Mouse (Mus musculus) testis, adult 2 months (tissue): ENCODE results near the gene Rxra. TPM values are rescaled to one million over a fixed set of nuclear protein-coding genes. Genes with fewer than 3 reads are reported as not detected.

ENCODE experiments used
- H3K27ac ChIP-seq: fragments of 200-500 bp; 2 replicates; pipeline ENCODE4 v1.5.1; 2012; ENCODE audit warnings: low read depth, low read length; ENCODE audit not compliant: control insufficient read depth, insufficient read depth
- H3K27me3 ChIP-seq: fragments of 200-500 bp; 2 replicates; pipeline ENCODE4 v1.6.1; 2012; ENCODE audit warnings: mild to moderate bottlenecking, low read length, moderate library complexity; ENCODE audit not compliant: control insufficient read depth, insufficient read depth
- H3K36me3 ChIP-seq: fragments of 200-500 bp; 2 replicates; pipeline ENCODE4 v1.6.1; 2012; ENCODE audit warnings: mild to moderate bottlenecking, low read length; ENCODE audit not compliant: control insufficient read depth, insufficient read depth
- H3K4me1 ChIP-seq: fragments of 200-500 bp; 2 replicates; pipeline ENCODE4 v1.6.1; 2012; ENCODE audit warnings: low read length; ENCODE audit not compliant: control insufficient read depth, insufficient read depth
- H3K4me3 ChIP-seq: fragments of 200-500 bp; 2 replicates; pipeline ENCODE4 v1.5.1; 2012; ENCODE audit warnings: low read depth, mild to moderate bottlenecking, low read length, moderate library complexity, mixed read lengths; ENCODE audit not compliant: control insufficient read depth
- CTCF ChIP-seq: fragments of 200-500 bp; IDR thresholded peaks from 2 replicates; pipeline ENCODE4 v1.5.1; 2012; ENCODE audit warnings: low read depth, mild to moderate bottlenecking, inconsistent platforms, low read length, moderate library complexity; ENCODE audit not compliant: control insufficient read depth, insufficient read depth, insufficient replicate concordance
- POLR2A ChIP-seq: fragments of 200-500 bp; IDR thresholded peaks from 2 replicates; pipeline ENCODE4 v1.6.1; 2012; ENCODE audit warnings: low read depth, mild to moderate bottlenecking, inconsistent platforms, low read length, moderate library complexity; ENCODE audit not compliant: control insufficient read depth
- polyA plus RNA-seq: library from polyadenylated mRNA; depleted of rRNA; stranded (reverse); fragments of >200 nt; gene quantifications from 2 replicates; pipeline ENCODE4 v1.2.3, GENCODE M21; 2012

Gene Rxra
- polyA plus RNA-seq, 1 experiment: 54.3 TPM

DNA sequence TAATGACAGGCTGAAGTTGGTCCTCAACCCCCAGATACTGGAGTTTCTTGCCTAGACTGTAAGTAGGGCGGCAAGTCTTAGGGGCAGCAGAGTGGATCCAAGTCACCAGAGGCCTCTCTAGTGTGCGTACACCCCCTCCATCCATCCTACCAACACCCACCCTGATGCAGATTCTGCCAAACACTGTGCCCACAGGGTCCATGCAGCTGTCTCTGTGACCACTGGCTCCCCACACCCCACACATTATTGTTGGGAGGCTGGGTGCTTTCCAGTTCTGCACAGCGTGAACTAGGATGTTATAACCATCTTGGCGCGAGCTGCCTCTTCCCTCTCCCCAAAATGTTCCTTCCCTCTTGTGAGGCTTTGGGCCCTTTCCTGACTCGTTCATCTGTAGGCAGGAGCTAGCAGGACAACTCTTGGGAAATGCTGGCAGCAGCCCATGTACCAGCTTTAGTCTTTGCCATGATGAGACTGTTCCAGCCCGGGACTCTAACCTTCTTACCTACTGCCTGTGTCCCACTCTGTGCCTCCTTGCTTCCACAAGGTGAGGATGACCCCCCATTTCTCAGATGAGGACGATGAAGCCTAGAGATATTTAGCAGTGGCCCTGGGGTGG is 38.9 kb upstream of the Rxra start:
- Histone ChIP-seq H3K4me1 (no peaks in the 10 kb centered on the region), H3K27me3 (no peaks in the 10 kb centered on the region), H3K4me3 (no peak overlapping the region), H3K27ac (no peak overlapping the region), H3K36me3 (no peaks in the 10 kb centered on the region)
- TF ChIP-seq CTCF: no peak
- TF ChIP-seq POLR2A: no peak

DNA sequence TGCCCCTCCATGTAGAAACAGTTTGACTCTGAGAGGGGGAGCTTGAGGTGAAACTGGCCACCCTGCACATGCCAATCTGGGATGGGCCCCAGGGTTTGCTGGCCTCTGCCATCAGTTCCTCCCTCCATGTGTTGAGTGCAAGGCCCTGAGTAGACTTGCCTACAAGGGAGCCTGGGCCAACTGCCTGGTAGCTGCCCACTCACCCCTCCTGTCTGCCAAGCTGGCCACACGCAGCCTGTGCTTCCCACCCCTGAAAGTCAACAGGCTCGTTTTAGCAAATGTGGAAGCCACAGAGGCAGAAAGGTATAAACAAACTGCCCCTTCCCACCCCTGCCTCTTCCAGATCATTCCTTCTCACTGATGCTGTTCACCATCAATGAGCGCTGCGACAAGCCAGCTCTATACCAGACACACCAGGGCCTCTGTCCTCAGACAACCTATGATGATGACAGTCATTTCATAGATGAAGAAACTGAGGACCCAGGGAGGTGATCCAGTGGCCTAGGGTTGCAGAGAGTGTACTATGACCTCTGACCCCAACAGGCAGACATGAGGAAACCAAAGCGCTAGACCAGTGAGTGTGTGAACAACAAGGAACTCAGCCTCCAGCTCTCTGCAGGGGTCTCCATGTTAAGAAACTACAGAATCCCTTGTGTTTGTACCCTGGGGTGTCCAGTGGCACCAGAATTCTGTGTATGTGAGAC is 36.5 kb upstream of the Rxra start:
- no peaks in the 10 kb centered on the region; the same call in 1 of the 2 replicates for H3K4me1 ChIP-seq
- H3K36me3 ChIP-seq: no peaks in the 10 kb centered on the region
- no peaks in the 10 kb centered on the region for H3K27me3 ChIP-seq
- no peak overlapping the region for H3K27ac ChIP-seq
- no peak overlapping the region for H3K4me3 ChIP-seq
- no peak for TF ChIP-seq CTCF
- TF ChIP-seq POLR2A: no peak

DNA sequence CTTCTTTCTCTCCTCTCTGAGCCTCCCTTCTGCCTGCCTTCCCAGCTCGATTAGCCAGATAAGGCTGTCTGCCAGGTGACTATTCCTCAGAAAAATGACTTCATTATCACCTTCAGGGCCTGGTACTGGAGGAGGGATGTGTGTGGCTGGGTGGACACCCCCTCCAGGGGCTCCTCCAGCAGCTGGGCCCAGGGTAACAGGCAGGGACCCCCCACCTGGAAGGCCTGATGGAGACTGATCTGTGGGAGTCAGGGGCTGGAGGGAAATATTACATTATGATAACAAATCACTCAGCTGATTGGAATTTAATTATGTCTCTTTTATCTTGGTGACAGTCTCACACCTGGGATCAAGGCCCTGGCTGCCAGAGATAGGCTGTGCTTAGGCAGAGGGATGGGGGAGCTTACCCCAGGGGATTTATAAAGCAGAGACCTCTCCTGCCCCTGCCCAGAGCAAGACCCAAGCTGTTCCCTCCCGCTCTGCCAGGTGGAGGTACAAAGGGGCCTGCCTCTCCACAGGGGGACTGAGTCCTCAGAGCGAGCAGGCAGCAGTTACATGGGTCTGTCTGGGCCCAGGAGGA is 35.2 kb upstream of the Rxra start:
- H3K27ac ChIP-seq: no peak overlapping the region
- no peaks in the 10 kb centered on the region for H3K27me3 ChIP-seq
- no peaks in the 10 kb centered on the region for H3K36me3 ChIP-seq
- no peak overlapping the region for H3K4me3 ChIP-seq
- no peak for TF ChIP-seq CTCF
- no peaks in the 10 kb centered on the region; the same call in 1 of the 2 replicates for H3K4me1 ChIP-seq

DNA sequence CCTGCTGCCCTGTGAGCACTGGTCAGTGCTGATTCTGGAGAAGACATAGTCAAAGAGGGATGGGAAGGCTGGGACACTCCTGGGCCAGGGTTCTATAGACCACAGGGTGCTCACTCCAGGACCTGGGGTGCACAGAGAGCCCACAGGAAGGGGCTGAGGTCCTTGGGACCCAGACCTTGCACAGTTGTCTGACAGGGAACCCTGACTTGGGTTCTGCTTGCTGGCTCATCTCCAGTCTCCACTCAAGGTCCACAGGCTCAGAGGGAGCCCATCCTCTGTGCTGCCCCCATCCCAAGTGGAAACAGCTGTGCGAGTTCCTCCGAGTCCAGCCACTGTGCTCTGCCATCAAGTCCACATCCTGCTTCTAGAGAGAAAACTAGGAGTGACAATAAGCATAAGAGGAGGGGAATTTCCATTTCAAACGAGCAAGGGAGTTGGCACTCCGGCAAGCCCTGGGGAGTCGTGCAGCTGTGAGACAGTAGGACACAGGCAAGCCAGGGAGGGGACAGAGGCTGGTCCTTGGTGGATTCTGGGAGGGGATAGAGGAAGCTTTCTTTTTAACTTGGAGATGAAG is 31.6 kb upstream of the Rxra start:
- no peaks in the 10 kb centered on the region for H3K36me3 ChIP-seq
- H3K4me1 ChIP-seq: no peaks in the 10 kb centered on the region; the same call in 1 of the 2 replicates
- TF ChIP-seq POLR2A (no peak), CTCF (no peak)
- H3K4me3 ChIP-seq: no peak overlapping the region
- H3K27me3 ChIP-seq: no peaks in the 10 kb centered on the region
- no peak overlapping the region for H3K27ac ChIP-seq

DNA sequence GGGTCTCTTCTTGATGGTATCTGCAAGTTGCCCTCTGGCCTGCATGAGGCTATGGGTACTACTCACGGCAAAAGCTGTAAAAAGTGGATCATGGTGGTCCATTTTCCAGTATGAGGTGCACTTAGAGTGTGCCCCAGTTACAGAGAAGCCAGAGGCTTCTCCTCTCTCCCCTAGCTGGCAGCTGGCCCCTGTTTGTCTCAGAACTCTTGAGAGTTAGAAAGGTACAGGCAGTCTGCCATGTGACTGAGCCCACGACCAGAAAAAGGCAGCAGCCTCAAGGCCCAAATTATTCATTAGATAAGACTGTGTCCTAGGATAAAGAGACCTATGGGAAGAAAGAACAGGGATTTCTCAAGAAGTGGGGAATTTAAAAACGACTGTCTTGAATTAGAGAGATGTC is 30.8 kb upstream of the Rxra start:
- Histone ChIP-seq H3K36me3 (no peaks in the 10 kb centered on the region), H3K27me3 (no peaks in the 10 kb centered on the region), H3K4me1 (no peaks in the 10 kb centered on the region; the same call in 1 of the 2 replicates), H3K27ac (no peak overlapping the region), H3K4me3 (no peak overlapping the region)
- TF ChIP-seq POLR2A (no peak), CTCF (no peak)

DNA sequence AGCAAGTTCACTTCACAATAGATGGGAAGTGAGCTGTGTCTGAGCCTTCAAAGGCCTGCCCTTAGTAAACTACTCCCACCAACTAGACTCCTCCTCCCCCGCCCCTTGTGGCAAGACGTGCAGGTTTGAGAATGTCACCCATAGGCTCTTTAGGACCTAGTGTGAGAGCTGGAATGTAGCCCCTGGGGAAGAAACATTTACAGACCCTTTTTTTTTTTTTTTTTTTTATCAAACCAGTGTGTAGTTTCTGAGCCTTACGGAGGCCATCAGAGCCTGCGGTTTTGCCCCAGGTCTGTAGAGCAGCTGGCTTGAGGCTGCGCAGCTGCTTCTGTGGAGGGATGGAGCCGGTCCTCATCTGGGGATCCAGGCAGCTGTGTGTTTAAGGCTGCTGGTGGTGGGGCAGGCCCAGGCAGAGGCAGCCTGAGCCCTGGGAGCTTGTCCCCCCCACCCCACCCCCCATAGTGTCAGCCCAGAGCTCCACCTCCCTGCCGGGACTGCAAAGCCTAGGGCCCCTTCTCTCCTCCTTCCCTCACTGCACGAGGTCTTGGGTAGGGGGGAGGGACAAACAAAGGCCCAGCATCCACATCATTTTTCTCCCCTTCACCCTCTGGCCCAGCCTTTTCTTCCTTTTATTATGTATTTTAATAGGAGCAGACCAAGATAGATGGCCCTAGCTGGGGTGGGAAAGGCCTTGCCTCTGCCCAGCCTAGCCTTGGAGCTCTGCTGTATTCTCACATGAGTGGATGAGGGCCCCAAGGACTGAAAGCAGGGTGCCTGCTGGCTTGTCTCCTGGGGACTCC is 26.2 kb upstream of the Rxra start:
- no peak for TF ChIP-seq POLR2A
- TF ChIP-seq CTCF: no peak
- Histone ChIP-seq H3K36me3 (no peaks in the 10 kb centered on the region), H3K27ac (no peak overlapping the region), H3K4me3 (no peak overlapping the region), H3K4me1 (no peaks in the 10 kb centered on the region), H3K27me3 (no peaks in the 10 kb centered on the region)

DNA sequence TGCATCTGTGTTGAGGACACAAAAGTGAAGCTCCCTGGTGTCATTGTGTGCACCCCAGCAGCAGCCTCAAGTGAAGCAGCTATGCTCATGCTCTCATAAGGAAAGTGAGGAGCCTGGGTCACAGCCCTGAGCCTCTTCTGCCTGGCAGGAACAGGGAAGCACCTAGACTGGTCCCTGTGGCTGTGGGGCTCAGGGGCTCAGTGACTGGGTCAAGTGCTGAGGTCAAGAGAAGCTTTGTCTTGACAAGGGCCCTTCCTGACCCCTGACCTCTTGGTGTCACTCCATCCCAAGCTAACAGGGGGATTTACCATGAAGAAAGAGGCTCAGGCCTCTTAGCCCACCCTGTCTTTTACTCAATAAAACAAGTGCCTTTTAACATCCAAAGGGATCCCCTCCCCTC is 25.2 kb upstream of the Rxra start:
- Histone ChIP-seq H3K4me1 (no peaks in the 10 kb centered on the region), H3K27me3 (no peaks in the 10 kb centered on the region), H3K4me3 (no peak overlapping the region), H3K36me3 (no peaks in the 10 kb centered on the region), H3K27ac (no peak overlapping the region)
- TF ChIP-seq CTCF: no peak
- no peak for TF ChIP-seq POLR2A
